Mouse (Mus musculus): Measurements from ENCODE around the gene Mt2.
A peak's percentile ranks its signal among the peaks of the same experiment; 100 is the strongest.

The Mt2 gene

GRCm38 (mm10) chr8:94199202-94199869 lies 26.9 kb downstream of the Mt2 start:
- peak; percentile 62 to 77 for DNase-seq

DNA sequence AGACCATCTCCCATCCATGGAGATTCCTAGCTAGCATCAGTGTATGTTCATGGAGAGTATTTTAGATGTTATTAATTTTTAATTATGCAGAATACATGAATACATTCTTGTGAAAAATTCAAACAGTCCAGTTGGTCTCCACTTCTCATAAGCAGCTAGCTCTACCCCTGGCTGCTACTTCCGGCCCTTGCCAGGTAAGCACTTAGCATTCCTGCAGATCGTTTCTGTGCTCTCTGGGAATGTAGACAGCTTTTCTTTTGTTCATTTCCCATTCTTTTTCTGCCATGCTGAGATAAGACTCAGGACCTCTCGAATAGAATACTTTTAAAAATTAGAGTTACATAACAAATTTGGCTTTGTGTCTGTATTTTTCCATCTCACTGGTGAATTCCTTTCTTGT lies 31.6 kb downstream of the Mt2 start:
- no peak for DNase-seq

- peak; percentile 80 to 87 for DNase-seq
These were observed 33.3 kb downstream of the Mt2 start for GRCm38 (mm10) chr8:94205736-94206135.

DNA sequence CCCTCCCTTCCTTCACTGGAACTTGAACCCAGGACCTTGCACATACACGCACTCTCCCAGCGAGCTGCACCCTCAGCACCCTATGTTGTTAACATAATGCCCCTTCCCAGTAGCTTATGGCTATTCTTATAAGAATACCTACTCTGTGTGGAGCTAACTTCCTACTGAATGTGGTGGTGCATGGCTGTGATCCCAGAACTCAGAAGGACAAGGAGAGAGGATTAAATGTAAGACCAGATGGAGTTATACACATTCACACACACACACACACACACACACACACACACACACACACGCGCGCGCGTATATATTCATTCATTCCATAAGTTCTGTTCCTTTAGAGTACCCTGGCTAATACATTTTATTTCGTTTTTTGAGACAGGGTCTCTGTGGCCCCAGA lies 33.8 kb downstream of the Mt2 start:
- DNase-seq = no peak

- no peak for DNase-seq
These were observed 35.0 kb downstream of the Mt2 start for GRCm38 (mm10) chr8:94207491-94207890.

- DNase-seq = peak; percentile 59 to 66
These were observed 37.2 kb downstream of the Mt2 start for GRCm38 (mm10) chr8:94209639-94210038.

DNA sequence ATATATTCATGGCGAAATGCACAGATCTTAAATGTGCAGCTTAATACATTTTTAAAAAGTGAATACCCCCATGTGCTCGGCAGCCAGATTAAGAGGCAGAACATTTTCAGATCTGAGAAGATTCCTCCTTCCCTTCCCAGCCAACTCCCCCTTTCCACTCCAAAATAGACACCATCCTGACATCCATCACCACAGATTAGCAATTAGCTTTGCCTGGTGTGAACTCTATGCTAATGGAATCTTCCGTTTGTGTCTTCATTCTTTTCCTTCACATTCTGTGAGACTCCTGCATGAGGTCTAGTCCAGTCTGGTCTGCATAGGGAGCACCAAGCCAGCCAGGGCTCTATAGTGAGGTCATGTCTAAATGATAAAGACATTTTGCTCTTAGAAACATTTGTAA lies 37.8 kb downstream of the Mt2 start:
- no peak for DNase-seq

GRCm38 (mm10) chr8:94213819-94214218 lies 41.4 kb downstream of the Mt2 start:
- peak in 1 of 2 experiments; percentile 40 for DNase-seq

DNA sequence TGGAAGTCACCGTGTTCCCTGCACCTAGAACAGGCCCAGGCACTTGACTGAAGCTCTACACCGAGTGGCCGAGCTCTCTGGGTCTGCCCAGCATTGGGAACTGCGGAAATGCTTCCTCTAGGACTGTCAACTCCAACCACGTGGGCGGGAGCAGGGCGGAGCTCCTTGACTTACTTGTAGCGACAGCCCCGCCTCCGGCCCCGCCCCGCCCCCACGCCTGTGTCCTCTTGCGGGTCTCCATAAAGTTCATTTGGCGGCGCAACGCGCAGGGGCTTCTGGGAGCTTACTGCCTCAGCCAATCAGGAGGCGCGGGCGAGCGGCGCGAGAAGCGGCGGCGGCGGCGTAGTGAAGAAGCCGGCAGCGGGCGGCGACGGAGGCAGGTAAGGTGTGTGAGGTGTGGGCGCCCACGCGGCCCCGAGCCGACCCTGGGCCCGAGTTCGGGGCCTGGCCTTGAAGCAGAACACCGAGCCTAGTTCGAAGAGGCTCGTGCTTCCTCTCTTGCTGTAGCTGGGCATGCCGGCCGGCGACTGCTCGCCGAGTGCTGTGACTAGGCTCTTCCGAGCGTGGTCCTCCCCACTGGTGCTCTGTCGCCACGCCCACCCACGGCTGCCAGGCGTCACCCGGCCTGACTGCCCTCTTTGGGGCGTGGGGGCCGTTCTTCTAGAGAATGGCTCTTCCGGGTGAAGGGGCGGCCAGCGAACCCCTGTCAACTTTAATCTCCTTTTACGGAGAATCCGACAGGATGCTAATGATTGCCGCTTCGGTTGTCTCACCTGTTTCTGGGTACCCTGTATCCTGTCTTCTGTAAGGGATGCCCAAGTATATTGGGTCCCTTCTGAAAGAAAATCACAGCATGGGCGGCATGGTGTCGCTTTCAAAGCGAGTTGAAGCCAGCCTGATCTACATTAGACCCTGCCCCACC lies 42.0 kb downstream of the Mt2 start, which contains the start of gene Nup93:
Gene Nup93 (plus strand): TSS at position 313 of the 922 bp plus-strand sequence.
- DNase-seq = peak; percentile 99 to 100

Measured in cerebellum, postnatal 25 days (tissue).